Mouse (Mus musculus) induced T-regulatory cell, adult 2 months (primary cell): Measurements from ENCODE around the gene Slc39a8.

Experiments
- DNase-seq: peaks from one replicate; pipeline ENCODE4 v3.0.0-alpha.2; 2012; ENCODE audit warnings: low read depth

The Slc39a8 gene

GRCm38 (mm10) chr3:135825016-135825753, at the start of gene Slc39a8:
TSS of gene Slc39a8 (plus strand) at chr3:135825279.
- DNase-seq, result peak; percentile 91

GRCm38 (mm10) chr3:135785065-135785464, 40.0 kb upstream of the Slc39a8 start:
- DNase-seq, result no peak

DNA sequence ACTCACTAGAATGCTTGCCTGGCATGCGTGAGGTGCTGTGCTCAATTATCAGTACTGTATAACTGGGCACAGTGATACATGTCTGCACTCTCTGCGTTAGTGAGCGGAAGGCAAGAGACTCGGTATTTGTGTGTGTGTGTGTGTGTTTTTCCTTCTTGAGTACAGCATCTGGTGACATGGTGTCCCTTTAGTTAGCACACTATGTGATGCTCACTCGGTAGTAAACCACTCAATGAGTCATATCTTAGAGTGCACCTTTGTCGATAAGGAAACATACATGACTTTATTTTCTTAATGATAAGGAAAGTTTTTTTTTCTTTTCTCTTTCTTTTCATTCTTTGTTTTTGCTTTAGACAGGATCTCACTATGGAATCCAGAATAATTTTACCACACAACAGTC, 29.0 kb upstream of the Slc39a8 start:
- DNase-seq, result no peak

DNA sequence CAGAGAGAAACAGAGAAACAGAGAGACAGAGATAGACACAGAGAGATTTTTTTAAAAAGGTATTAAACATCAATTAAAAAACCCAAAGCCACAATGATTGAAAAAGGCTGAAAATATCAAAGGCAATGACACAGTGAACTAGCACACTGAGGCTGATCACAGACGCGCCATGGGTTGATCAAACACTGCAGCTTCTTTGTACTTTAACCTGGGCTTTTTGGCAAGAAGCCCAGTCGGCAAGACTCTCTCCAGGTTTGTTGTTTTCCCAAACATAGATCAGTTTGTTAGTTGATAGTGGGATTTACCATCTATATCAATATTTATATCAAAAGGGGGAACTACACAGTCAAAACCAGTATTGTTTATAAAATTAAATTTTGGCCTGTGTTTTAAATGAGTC, 26.8 kb upstream of the Slc39a8 start:
- DNase-seq, result no peak

- DNase-seq, result no peak
Measured at GRCm38 (mm10) chr3:135798665-135799064, 26.4 kb upstream of the Slc39a8 start.

DNA sequence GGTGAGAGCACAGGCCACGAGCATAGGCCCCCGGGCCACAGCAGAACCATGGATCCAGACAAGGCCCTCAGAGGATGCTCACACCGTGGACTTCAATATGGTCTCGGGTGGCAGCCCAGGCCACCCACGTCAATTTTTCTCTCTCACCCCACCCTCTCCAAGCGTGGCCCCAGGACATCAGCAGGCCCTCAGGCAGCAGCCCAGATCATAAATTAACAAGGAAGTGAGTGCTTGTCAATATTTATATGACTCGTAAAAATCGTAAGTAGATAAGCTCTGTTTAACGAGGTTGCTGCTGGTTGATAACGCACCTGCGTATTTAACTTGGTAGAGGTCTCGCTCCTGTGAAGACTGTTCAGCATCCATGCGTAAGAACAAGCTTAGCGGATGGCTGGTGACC, 10.4 kb upstream of the Slc39a8 start:
- no peak for DNase-seq

DNA sequence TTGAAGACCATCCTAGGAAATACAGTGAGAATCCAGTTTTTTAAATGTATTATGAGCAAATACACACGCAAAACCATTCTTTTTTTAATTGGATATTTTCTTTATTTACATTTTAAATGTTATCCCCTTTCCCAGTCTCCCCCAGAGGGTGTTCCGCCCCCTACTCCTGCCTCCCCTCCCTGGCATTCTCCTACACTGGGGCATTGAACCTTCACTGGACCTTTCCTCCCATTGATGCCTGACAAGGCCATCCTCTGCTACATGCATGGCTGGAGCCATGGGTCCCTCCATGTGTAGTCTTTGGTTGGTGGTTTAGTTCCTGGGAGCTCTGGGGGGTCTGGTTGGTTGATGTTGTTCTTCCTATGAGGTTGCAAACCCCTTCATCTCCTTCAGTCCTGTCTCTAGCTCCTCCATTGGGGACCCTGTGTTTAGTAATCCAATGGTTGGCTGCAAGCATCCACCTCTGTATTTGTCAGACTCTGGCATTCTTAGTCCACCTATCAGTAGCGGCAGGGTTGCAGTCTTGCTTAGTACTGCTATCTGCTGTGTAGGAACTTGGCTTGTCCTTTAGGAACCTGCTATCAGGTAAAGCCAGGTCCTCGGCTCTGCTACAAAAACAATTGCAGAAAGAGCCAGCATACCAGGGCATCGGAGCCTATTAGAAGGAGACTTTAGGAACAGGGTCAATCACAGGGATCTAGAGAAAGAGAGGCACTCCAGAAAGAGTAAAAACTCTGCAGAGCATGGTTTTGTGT, 8.9 kb upstream of the Slc39a8 start:
- no peak for DNase-seq

DNA sequence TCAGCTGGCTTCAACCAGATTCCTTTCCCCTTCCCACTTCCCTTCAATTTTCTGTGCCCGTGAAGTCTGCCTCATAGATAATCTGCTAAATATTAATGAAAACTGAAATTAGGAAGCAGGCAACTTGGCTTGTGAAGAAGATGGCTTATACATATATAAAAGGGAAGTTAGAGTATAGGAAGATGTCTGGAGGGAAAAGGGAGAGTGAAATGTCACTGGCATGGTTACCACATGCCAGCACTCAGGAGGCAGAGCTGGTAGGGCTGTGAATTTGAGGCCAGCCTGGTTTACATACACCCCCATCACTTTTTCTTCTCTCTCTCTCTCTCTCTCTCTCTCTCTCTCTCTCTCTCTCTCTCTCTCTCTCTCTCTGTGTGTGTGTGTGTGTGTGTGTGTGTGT, 8.0 kb upstream of the Slc39a8 start:
- no peak for DNase-seq

DNA sequence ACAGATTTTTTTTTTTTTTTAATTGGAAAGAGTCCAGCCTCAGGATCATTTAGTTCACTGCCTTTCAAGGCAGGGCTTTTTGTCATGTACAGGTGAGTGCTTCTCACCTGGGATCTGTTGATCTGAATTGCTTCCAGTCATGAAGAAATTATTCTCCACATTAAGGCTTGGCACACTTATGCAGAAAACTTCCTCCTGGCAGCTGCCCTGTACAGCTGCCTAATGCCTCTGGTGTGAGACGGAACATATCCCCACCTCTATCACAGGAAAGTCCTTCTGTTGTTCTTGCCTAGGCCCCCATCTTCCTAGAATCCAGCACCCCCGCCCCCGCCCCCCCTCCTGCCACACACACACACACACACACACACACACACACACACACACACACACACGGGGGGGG, 643 bp upstream of the Slc39a8 start:
- DNase-seq, result peak; percentile 16

DNA sequence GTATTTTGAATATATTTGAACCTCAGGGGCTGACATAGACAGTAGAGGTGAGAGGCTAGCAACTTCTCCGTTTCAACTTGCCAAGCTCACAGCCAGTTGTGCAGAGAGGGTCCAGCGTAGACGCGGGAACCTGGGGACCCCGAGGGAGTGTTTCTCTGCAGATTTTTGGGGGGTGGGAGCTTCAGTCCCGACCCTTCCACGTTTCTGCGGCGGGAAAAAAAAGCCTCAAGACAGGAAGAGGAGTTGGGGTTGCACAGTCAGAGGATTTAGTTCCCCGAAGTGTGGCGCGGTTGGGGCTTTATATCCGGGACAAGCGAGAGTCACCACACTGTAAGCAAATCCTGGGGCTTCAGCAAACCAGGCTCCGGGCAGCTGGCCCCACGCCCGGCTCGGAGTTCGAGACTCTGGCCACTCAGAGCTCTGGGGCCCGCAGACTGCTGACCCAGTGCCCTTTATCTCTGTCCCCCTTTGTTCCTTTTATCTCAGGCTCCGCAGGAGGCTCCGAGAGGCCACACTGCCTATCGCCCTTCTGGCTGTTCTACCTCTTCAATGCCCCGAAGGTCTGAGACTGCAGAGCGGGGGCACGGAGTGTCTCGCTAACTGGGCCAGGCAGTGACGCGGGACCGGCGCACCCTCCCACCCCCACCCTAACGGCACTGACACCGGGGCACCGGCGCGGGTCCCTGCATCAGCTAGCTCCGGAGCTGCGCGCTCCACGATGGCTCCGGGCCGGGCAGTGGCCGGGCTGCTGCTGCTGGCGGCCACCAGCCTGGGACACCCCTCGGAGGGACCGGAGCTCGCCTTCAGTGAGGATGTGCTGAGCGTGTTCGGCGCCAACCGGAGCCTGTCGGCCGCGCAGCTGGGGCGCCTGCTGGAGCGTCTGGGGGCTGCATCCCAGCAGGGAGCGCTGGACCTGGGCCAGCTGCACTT, 940 bp downstream of the Slc39a8 start:
- DNase-seq, result peak; percentile 79

DNA sequence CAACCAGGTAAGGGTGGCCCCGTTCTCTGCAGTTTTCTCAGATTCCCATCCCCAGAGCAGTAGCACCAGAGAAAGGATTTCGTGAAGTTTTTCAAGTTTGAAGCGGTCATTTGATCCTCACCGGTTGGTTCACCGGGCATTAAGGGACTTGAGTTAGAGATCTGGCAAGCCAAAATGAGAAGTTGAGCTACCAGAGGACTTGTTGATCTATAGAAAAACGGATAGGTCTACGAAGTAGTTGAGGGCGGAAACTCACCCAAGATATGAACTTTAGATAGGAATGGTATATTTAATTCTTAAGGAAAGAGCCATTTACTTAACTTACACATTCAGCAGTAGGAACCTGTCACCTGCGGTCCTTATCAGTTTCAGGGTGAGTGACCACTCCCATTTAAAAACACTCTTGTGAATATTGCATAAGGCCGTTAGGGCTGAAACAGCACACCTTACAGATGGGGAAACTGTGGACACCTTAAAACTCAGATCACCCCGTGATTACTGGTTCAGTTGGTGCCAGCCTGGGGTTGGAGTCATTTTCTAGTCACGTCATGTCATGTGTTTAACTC, 1.7 kb downstream of the Slc39a8 start:
- no peak for DNase-seq

- no peak for DNase-seq
Measured at GRCm38 (mm10) chr3:135828000-135828399, 2.9 kb downstream of the Slc39a8 start.

DNA sequence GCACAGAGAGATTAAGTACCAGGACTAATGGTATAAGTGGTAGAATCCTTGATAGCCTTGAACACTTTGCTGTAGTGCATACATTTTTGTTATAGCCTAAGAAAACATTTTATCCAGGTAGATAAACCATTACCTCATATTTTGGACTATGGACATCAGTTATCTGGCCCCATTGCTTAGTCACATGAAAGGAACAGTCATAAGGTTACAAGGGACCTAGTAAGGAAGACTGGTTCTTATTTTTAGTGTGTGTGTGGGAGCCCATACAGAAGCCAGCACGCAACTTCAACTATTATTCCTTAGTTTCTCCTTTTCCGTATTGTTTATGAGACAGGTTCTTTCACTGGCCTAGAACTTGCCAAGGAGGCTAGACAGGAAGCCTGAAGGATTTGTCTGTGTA, 7.4 kb downstream of the Slc39a8 start:
- no peak for DNase-seq

DNA sequence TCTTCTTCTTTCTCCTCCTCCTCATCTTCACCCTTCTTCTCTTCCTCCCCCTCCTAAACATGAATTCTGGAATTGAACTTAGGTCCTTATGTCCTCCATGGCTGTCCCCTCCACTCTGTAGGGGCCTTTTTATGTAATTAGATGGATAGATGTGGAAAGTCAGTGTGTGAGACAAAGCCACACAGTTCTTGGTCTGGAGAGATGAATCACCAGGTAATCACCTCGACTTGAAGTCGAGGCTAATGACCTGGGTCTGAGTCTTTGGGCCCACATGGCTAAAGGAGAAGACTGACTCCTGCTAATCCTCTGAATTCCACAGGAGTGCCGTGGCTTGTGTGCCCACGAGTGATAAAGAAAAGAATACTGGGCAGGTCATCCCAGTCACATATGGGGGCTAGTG, 7.8 kb downstream of the Slc39a8 start:
- no peak for DNase-seq

DNA sequence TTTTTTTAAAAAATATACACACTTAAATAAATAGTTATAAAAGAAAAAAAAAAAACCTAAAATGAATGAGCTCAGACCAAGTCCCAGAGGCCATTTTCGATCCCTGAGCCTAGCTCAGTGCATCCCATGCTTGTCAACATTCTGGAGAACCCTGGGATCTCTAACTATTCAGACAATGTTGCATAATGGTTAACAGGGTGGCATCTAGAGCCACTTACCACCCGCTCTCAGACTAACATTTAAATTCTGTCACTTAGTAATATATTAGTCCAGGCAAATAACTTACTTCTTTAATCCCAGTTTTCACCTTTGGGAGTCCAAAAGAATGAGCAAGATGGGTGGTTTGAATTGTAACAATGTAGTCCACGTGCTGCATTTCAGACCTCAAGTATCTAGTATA, 9.9 kb downstream of the Slc39a8 start:
- DNase-seq, result no peak

DNA sequence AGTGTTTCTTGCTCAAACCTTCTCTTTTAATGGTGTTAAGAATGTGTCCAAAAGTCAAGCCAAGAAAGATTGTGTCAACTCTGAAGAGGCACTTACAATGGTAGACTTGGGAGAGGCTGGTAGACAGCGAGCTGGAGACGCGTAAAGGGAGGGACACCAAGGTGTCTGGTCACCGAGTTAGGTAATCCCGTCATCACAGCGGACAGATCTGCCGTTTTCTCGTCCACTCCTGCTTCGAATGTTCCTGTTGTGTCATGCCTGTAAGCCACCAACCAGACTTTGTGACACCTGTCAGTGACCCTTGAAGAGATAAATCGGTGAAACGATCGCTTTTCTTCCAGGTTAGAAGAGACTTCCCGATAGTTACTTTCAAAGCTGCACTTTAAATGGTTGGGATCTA, 14.5 kb downstream of the Slc39a8 start:
- no peak for DNase-seq

DNA sequence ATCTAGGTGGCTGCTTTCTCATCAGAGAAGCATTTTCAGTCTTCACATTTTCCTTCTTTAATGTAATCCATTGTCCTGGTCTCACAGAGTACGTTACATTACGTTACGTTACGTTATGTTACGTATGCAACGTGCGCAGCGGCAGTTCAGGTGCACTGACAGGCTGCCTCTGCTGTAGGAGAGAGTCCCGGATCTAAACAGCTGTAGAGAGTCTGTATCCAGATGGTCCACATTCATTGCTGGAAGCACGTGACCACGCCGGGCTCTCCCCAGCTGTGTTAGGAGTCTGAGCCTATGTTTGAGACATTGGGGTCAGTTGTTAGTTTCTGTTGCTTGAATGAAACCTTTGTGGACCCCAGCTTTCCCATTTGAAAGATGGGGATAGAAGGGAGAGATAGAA, 15.1 kb downstream of the Slc39a8 start:
- no peak for DNase-seq

GRCm38 (mm10) chr3:135841716-135842511, 16.8 kb downstream of the Slc39a8 start:
- DNase-seq, result no peak

DNA sequence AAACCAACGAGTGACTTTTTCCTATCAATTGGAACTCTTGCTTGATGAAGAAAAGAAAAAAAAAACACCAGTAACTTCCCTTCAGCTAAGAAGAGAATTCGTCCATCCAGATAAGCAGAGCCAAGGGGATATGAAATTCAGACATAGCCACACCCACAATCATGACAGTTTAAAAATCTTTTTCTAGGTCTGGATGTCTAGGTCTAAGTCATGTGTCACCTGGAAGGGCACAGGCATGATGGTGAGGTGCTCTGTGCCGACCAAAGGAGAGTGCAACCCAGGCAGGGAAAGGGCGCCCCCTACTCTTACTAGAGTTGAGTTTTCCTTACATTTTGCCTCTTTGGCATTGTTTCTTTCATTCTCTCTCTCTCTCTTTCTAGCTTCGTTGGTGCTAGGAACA, 18.1 kb downstream of the Slc39a8 start:
- no peak for DNase-seq

- DNase-seq, result no peak
Measured at GRCm38 (mm10) chr3:135843707-135844106, 18.6 kb downstream of the Slc39a8 start.

DNA sequence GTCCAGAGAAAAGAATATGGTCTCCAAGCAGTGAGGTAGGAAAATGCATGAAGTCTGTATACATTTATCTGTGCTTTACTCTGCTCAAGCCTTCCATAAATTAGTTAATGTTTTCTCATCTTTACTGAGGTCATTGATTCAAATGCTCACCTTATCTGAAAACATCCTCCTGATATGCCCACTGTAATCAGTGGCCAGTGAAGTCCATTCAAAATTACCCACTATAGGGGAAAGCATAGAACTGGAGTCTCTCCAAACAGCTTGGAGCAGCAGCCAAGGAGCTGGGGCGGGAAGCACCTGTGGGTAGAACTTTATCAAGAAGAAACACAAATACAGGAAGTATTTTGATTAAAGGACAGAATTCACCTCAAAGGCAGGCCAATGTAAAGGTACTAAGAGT, 19.8 kb downstream of the Slc39a8 start:
- DNase-seq, result no peak
